In the genomic region with DNA sequence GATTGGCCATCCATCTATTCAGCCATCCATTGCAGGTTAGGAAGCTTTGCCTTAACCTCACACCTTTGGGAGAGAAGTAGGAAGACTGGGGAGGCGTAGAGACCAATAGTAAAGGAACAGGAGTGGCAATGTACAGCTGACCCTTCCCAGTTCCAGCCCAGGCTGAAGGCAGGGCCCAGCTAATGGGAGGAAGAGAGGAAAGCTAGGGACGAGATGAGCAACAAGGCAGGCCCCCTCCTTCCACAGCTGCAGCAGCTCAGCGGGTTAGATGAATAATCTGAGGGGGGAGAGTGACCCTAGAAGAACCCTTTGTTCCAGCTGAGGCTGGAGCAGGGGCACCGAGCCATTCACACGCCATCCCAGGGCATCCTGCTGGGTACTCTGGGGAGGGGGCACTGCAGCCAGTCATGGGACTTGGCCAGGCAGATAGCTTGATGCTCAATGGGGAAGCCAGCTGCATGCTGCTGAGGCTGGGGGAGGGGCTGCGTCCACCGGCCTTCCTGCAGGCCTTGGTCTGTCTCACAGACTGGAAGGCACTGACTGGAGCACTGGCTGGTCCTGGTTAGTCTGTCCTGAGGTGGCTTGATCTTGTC, we compare ENCODE assay signal across 11 mouse cellular contexts. TPM values are rescaled to one million over a fixed set of nuclear protein-coding genes. Genes with fewer than 3 reads are reported as not detected.
DNase-seq lines count a peak whose midpoint lies in the region; ATAC-seq and TF ChIP-seq lines count a peak whose summit lies in the region.
"Had no signal": no experiment of that assay in that cellular context is flagged by ENCODE, and none has a peak within 500 bp of the region (broad histone marks: within the 10 kb centered on the region; RNA-seq: fewer than 3 reads in every experiment).

No protein-coding gene starts in this region.

- TF ChIP-seq CTCF in midbrain, postnatal 0 days (IDR thresholded peaks at IDR 0.05) = no peak

- H3K36me3 ChIP-seq in forebrain, embryonic 10.5 days (replicated peaks) = peaks cover 92% of the 10 kb centered on the region
- H3K36me3 ChIP-seq in midbrain, postnatal 0 days (ENCODE audit: insufficient read depth, low read length) = no peaks in the 10 kb centered on the region
- H3K36me3 ChIP-seq in intestine, embryonic 16.5 days (ENCODE audit: control insufficient read depth, insufficient read depth, low read length) = peaks cover 4% of the 10 kb centered on the region; the same call in 1 of the 2 replicates

- peak; percentile 57 for ATAC-seq in midbrain, postnatal 0 days (ENCODE audit: low FRiP score)
- no peak for ATAC-seq in erythroblast, adult 5-6 weeks (replicated peaks; ENCODE audit: low FRiP score, poor library complexity, severe bottlenecking)
- ATAC-seq in intestine, embryonic 16.5 days = no peak
- ATAC-seq: Patski had no signal

- peak; percentile 58 for DNase-seq in embryo, embryonic 11 days
- peak; percentile 37 for DNase-seq in forebrain, embryonic 10.5 days (ENCODE audit: extremely low spot score, low spot score)
- DNase-seq in layer of hippocampus, postnatal 10 days (ENCODE audit: low spot score in 2 of 2) = peak; percentile 38 to 63
- DNase-seq in midbrain, postnatal 0 days (ENCODE audit: low spot score) = peak; percentile 56
- DNase-seq in testis, postnatal 10 days (ENCODE audit: low spot score) = no peak
- no peak for DNase-seq in cerebellum, adult 8-10 months
- DNase-seq: thymus, postnatal 4 days had no signal

- 13% methylated on average over 7 of the region's 7 CpGs for WGBS in forebrain, embryonic 10.5 days
- 13% methylated on average over 7 of the region's 7 CpGs for WGBS in midbrain, postnatal 0 days
- WGBS in intestine, embryonic 16.5 days = 46% methylated on average over 7 of the region's 7 CpGs

- no peaks in the 10 kb centered on the region for H3K27me3 ChIP-seq in forebrain, embryonic 10.5 days (ENCODE audit: poor library complexity, severe bottlenecking)
- no peaks in the 10 kb centered on the region for H3K27me3 ChIP-seq in midbrain, postnatal 0 days (ENCODE audit: insufficient read depth, low read length)
- no peaks in the 10 kb centered on the region for H3K27me3 ChIP-seq in intestine, embryonic 16.5 days (replicated peaks; ENCODE audit: control insufficient read depth, insufficient read depth, low read length)
- H3K27me3 ChIP-seq: Patski had no signal

- H3K27ac ChIP-seq in forebrain, embryonic 10.5 days = peak overlapping the region; percentile 79
- H3K27ac ChIP-seq in midbrain, postnatal 0 days (ENCODE audit: low read depth, low read length) = no peak overlapping the region
- H3K27ac ChIP-seq in intestine, embryonic 16.5 days (ENCODE audit: low read length) = no peak overlapping the region
- H3K27ac ChIP-seq: macrophage had no signal

- H3K4me2 ChIP-seq in midbrain, postnatal 0 days (ENCODE audit: low read depth, low read length, poor library complexity, severe bottlenecking) = no peak overlapping the region
- H3K4me2 ChIP-seq in intestine, embryonic 16.5 days (ENCODE audit: low read depth, low read length) = no peak overlapping the region

- H3K9me3 ChIP-seq in forebrain, embryonic 10.5 days = no peaks in the 10 kb centered on the region
- no peaks in the 10 kb centered on the region for H3K9me3 ChIP-seq in midbrain, postnatal 0 days (ENCODE audit: low read length)
- no peaks in the 10 kb centered on the region for H3K9me3 ChIP-seq in intestine, embryonic 16.5 days (ENCODE audit: control insufficient read depth, low read length)

- H3K4me3 ChIP-seq in forebrain, embryonic 10.5 days = peak overlapping the region; percentile 16; the same call in 1 of the 2 replicates
- H3K4me3 ChIP-seq in midbrain, postnatal 0 days (ENCODE audit: low read depth, low read length) = no peak overlapping the region
- no peak overlapping the region for H3K4me3 ChIP-seq in intestine, embryonic 16.5 days (ENCODE audit: low read length)

- H3K9ac ChIP-seq in midbrain, postnatal 0 days (replicated peaks; ENCODE audit: low read length, poor library complexity, severe bottlenecking) = 0 out of 2 replicates have a peak overlapping the region, but pooled peaks have one; percentile 8
- H3K9ac ChIP-seq in intestine, embryonic 16.5 days (ENCODE audit: low read depth, low read length) = no peak overlapping the region

- H3K4me1 ChIP-seq in forebrain, embryonic 10.5 days = peaks cover 46% of the 10 kb centered on the region
- no peaks in the 10 kb centered on the region for H3K4me1 ChIP-seq in midbrain, postnatal 0 days (ENCODE audit: insufficient read depth, low read length)
- H3K4me1 ChIP-seq in intestine, embryonic 16.5 days (ENCODE audit: control insufficient read depth, insufficient read depth, low read length) = peaks cover 29% of the 10 kb centered on the region

RNA-seq across cellular contexts. Expression of a gene that starts 12.8 kb away (rescaled TPM):
- polyA plus RNA-seq in forebrain, embryonic 10.5 days (2016; fragmentation: Nextera tagmentation; extraction: Ambion mirVana) = 10.6 and 11.3 TPM in 2 replicates
- total RNA-seq in layer of hippocampus, postnatal 10 days (2021) = 10 to 100 TPM; 36.2 to 40.1 TPM
- total RNA-seq in midbrain, postnatal 0 days (2014; rRNA removed) = 17.1 and 19.2 TPM in 2 replicates
- polyA plus RNA-seq in midbrain, postnatal 0 days (2015; fragmentation: Nextera tagmentation; extraction: Ambion mirVana) = 3.4 TPM in 2 replicates
- 0.19 and 0.42 TPM in 2 replicates for total RNA-seq in erythroblast, adult 5-6 weeks (2015; ENCODE audit: low replicate concordance)
- total RNA-seq in erythroblast, adult 5-6 weeks (2017; ENCODE audit: low replicate concordance) = 1.5 and 2.5 TPM in 2 replicates
- 8.2 and 8.3 TPM in 2 replicates for polyA plus RNA-seq in intestine, embryonic 16.5 days (2015; fragmentation: Nextera tagmentation; extraction: Ambion mirVana)

RNA-seq across cellular contexts. Expression of a gene that starts 25.6 kb away (rescaled TPM):
- 95.7 and 100 TPM in 2 replicates for polyA plus RNA-seq in forebrain, embryonic 10.5 days (2016; fragmentation: Nextera tagmentation; extraction: Ambion mirVana)
- 10 to 100 TPM; 92.9 to 96.2 TPM for total RNA-seq in layer of hippocampus, postnatal 10 days (2021)
- 146 and 158 TPM in 2 replicates for total RNA-seq in midbrain, postnatal 0 days (2014; rRNA removed)
- 171 and 172 TPM in 2 replicates for polyA plus RNA-seq in midbrain, postnatal 0 days (2015; fragmentation: Nextera tagmentation; extraction: Ambion mirVana)
- 0.38 and 1.3 TPM in 2 replicates for total RNA-seq in erythroblast, adult 5-6 weeks (2015; ENCODE audit: low replicate concordance)
- 0.94 TPM in 1 of 2 replicates, not detected in the other for total RNA-seq in erythroblast, adult 5-6 weeks (2017; ENCODE audit: low replicate concordance)
- polyA plus RNA-seq in intestine, embryonic 16.5 days (2015; fragmentation: Nextera tagmentation; extraction: Ambion mirVana) = 34.6 and 36.0 TPM in 2 replicates

RNA-seq across cellular contexts. Expression of a gene that starts 56.4 kb away (rescaled TPM):
- 150 and 154 TPM in 2 replicates for polyA plus RNA-seq in forebrain, embryonic 10.5 days (2016; fragmentation: Nextera tagmentation; extraction: Ambion mirVana)
- 100 to 1,000 TPM; 126 TPM for total RNA-seq in layer of hippocampus, postnatal 10 days (2021)
- 130 and 135 TPM in 2 replicates for total RNA-seq in midbrain, postnatal 0 days (2014; rRNA removed)
- polyA plus RNA-seq in midbrain, postnatal 0 days (2015; fragmentation: Nextera tagmentation; extraction: Ambion mirVana) = 85.8 and 101 TPM in 2 replicates
- total RNA-seq in erythroblast, adult 5-6 weeks (2015; ENCODE audit: low replicate concordance) = 25.6 and 28.2 TPM in 2 replicates
- total RNA-seq in erythroblast, adult 5-6 weeks (2017; ENCODE audit: low replicate concordance) = 42.2 and 42.3 TPM in 2 replicates
- 40.0 and 48.2 TPM in 2 replicates for polyA plus RNA-seq in intestine, embryonic 16.5 days (2015; fragmentation: Nextera tagmentation; extraction: Ambion mirVana)

Comparison
In these comparisons a context has a peak if more than half of its experiments do, and no peak if none do; other contexts are left out.
1. DNase-seq: peak in embryo, embryonic 11 days (single experiment), forebrain, embryonic 10.5 days (single experiment), layer of hippocampus, postnatal 10 days (2 of 2) and midbrain, postnatal 0 days (single experiment); none in testis, postnatal 10 days (single experiment) and cerebellum, adult 8-10 months (single experiment).
2. RNA of a gene that starts 25.6 kb away (total RNA-seq): 146 to 158 TPM in midbrain, postnatal 0 days and 92.9 to 96.2 TPM in layer of hippocampus, postnatal 10 days; 0.38 to 1.3 TPM in erythroblast, adult 5-6 weeks; every median in the first group is over 10 times any median in the second.